Mouse (Mus musculus) embryonic facial prominence, embryonic 15.5 days (tissue): ENCODE results near the gene Ankrd44. TPM values are rescaled to one million over a fixed set of nuclear protein-coding genes. Genes with fewer than 3 reads are reported as not detected.
A peak's percentile ranks its signal among the peaks of the same experiment; 100 is the strongest.

Experiments used
- ATAC-seq: fragments of 200-750 bp; cut with Nextera tagmentation; 2 replicates; pipeline ENCODE4 v1.8.0; 2017; ENCODE audit warnings: low read depth, moderate TSS enrichment; ENCODE audit not compliant: insufficient number of reproducible peaks, low FRiP score, low TSS enrichment
- H3K27ac ChIP-seq: fragments of 300-500 bp; sonication (generic); replicated peaks from 2 replicates; pipeline ENCODE4 v1.5.1; 2015; ENCODE audit warnings: mild to moderate bottlenecking, inconsistent platforms
- H3K27me3 ChIP-seq: fragments of 300-500 bp; sonication (generic); 2 replicates; pipeline ENCODE4 v1.6.1; 2015; ENCODE audit warnings: inconsistent platforms
- H3K36me3 ChIP-seq: fragments of 300-500 bp; sonication (generic); 2 replicates; pipeline ENCODE4 v1.6.1; 2015; ENCODE audit warnings: mild to moderate bottlenecking, inconsistent platforms
- H3K4me1 ChIP-seq: fragments of 300-500 bp; sonication (generic); 2 replicates; pipeline ENCODE4 v1.6.1; 2015; ENCODE audit warnings: inconsistent platforms
- H3K4me2 ChIP-seq: fragments of 300-500 bp; sonication (generic); replicated peaks from 2 replicates; pipeline ENCODE4 v1.6.1; 2015; ENCODE audit warnings: mild to moderate bottlenecking, inconsistent platforms
- H3K4me3 ChIP-seq: fragments of 300-500 bp; sonication (generic); replicated peaks from 2 replicates; pipeline ENCODE4 v1.5.1; 2015; ENCODE audit warnings: mild to moderate bottlenecking, inconsistent platforms
- H3K9ac ChIP-seq: fragments of 300-500 bp; sonication (generic); 2 replicates; pipeline ENCODE4 v1.6.1; 2015; ENCODE audit warnings: inconsistent platforms
- H3K9me3 ChIP-seq: fragments of 300-500 bp; sonication (generic); replicated peaks from 2 replicates; pipeline ENCODE4 v1.6.1; 2016; ENCODE audit warnings: inconsistent platforms
- WGBS: fragments of 180-500 bp; shearing (Covaris S2); methylation state at CpG from one replicate; pipeline ENCODE4 v1.1.7; 2015; 5-methylcytosine and 5-hydroxymethylcytosine counted together
- polyA plus RNA-seq: library from polyadenylated mRNA; unstranded; fragments of >200 nt; fragmentation: Nextera tagmentation; extraction: Ambion mirVana; gene quantifications from 2 replicates; pipeline ENCODE4 v1.2.1, GENCODE M21; 2015

Gene Ankrd44
- polyA plus RNA-seq, 1 experiment from 2014 or later: 22.9 TPM

GRCm38 (mm10) chr1:54920132-54920531 is 6.1 kb downstream of the Ankrd44 start:
- Histone ChIP-seq H3K27me3 (no peaks in the 10 kb centered on the region), H3K4me2 (no peak overlapping the region), H3K36me3 (no peaks in the 10 kb centered on the region), H3K9me3 (no peaks in the 10 kb centered on the region), H3K4me1 (peaks cover 41% of the 10 kb centered on the region), H3K4me3 (no peak overlapping the region), H3K27ac (no peak overlapping the region), H3K9ac (no peak overlapping the region)
- 89% methylated on average over 4 of the region's 4 CpGs for WGBS
- ATAC-seq: no peak

DNA sequence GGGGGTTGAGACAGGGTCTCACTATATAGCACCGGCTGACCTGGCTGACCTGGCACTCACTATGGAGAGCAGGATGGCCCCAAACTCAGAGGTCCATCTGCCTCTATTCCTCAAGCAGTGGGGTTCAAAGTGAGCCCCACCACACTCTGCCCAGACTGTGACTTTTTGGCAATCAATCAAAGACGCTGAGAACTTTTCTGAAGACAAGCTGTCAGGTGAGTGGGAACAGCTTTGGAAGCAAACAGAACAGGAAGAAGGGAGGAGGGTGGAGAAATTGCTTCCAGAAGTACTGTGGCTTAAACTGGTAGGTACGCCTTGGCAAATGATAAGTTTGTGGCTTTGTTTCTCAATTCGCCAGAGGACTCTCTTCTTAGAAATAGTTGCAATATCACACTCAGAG is 9.7 kb downstream of the Ankrd44 start:
- H3K4me3 ChIP-seq: no peak overlapping the region
- no peaks in the 10 kb centered on the region for H3K36me3 ChIP-seq
- ATAC-seq: 0 out of 2 replicates have a peak, but pooled peaks have one; percentile 51
- H3K27ac ChIP-seq: no peak overlapping the region
- H3K9ac ChIP-seq: no peak overlapping the region
- 46% methylated on average over 4 of the region's 4 CpGs for WGBS
- H3K27me3 ChIP-seq: no peaks in the 10 kb centered on the region
- peaks cover 34% of the 10 kb centered on the region for H3K4me1 ChIP-seq
- no peak overlapping the region for H3K4me2 ChIP-seq
- no peaks in the 10 kb centered on the region for H3K9me3 ChIP-seq

DNA sequence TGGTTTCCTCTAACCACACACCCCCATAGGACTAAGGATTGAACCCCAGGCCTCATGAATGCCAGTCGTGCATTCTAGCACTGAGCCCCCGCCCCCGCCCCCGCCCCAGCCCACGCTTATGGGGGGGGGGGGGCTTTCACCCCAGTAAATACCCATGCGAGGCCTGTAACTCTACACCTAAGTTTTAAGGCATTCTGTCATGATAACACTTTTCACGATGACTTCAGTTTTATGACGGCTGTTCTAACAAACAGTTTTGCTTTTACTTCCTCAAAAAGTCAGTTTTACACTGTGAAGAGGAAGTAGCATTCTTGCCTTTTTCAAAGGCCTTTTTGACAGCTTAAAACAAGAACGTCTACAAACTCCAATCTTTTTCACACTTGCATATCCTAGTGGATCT is 11.8 kb downstream of the Ankrd44 start:
- H3K4me1 ChIP-seq: peaks cover 49% of the 10 kb centered on the region
- no peak overlapping the region for H3K9ac ChIP-seq
- WGBS: 10% methylated on average over 9 of the region's 9 CpGs
- H3K36me3 ChIP-seq: no peaks in the 10 kb centered on the region
- H3K4me2 ChIP-seq: no peak overlapping the region
- H3K27ac ChIP-seq: peak overlapping the region; percentile 65; the same call in 1 of the 2 replicates
- H3K4me3 ChIP-seq: no peak overlapping the region
- ATAC-seq: no peak
- H3K9me3 ChIP-seq: no peaks in the 10 kb centered on the region
- no peaks in the 10 kb centered on the region for H3K27me3 ChIP-seq

DNA sequence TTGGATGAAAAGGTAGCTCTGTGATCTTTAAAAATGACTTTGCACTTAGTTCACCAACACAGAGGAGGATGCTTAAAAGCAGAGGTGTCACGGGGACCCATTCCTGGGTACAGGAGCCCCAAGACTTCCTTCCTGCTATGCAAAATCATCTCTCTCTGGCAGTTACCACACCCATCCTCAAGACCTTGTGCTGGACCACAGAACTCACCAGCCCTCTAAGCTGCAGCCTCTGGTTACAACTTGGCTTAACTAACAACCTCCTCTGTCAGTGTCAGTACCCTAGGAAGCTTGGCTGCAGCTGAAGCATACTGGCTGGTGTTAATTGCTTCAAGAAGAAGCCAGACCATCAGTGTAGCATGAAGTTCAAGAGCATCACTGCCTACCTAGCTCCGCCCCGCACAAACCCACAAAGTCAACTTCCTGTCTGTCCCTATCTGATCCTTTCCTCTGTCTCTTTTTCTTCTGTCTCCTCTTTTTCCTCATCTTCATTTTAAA is 12.8 kb downstream of the Ankrd44 start:
- Histone ChIP-seq H3K27me3 (no peaks in the 10 kb centered on the region), H3K4me3 (no peak overlapping the region), H3K4me2 (no peak overlapping the region), H3K27ac (peak overlapping the region; percentile 25; the same call in 1 of the 2 replicates), H3K4me1 (peaks cover 56% of the 10 kb centered on the region), H3K36me3 (no peaks in the 10 kb centered on the region), H3K9me3 (no peaks in the 10 kb centered on the region), H3K9ac (no peak overlapping the region)
- 62% methylated on average over 3 of the region's 3 CpGs for WGBS
- no peak for ATAC-seq

DNA sequence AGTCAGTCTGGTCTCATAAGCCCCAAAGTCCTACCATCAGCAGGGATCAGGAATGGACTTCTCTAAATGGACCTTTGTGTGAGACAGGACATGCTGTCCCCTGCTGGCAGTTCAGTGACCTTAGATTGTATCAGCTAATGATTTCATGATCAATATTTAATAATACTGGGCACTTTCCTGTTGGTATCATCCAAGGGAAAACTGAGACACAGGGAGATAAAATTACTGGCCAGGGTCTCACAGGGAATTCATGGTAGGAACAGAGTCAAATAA is 13.2 kb downstream of the Ankrd44 start:
- Histone ChIP-seq H3K9ac (no peak overlapping the region), H3K36me3 (no peaks in the 10 kb centered on the region), H3K9me3 (no peaks in the 10 kb centered on the region), H3K4me3 (no peak overlapping the region), H3K27me3 (no peaks in the 10 kb centered on the region), H3K4me1 (peaks cover 56% of the 10 kb centered on the region), H3K4me2 (no peak overlapping the region), H3K27ac (peak overlapping the region; percentile 34; the same call in 1 of the 2 replicates)
- no peak for ATAC-seq

DNA sequence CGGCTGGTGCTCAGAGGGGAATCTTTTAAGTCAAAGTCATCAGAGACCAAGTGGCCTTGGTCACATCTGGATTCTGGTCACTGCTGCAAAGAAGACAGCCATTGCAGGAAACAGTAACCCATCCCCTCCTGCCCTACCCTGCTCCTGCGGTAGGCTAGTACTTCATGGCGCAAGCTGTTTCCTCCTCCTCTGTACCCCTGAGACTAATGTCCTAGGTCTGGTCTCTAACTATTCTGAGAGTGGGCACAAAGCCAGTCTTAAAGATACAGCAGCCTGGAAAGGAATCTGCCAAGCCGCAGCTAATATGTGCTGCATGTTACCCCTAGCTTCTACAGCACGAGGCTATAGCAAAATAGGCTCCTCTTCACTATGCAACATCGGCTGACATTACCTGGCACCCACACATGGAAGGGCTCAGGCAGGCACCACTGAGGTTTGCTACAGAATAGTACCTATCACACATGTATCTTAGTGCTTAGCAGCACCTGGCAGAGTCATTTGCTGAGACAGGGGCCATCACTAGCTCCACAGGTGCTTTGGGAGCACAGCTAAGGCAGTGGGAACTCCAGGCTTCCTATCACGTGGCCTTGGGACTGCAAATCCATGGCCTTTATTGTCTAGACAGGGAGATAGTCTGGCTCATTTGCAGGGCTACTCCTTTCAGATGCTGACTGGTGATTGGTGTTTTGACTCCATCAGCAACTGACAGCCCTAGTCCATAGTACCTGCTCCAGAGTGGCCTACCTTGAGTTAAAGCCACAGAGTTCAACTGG is 13.7 kb downstream of the Ankrd44 start:
- 31% methylated on average over 7 of the region's 7 CpGs for WGBS
- Histone ChIP-seq H3K9me3 (no peaks in the 10 kb centered on the region), H3K4me1 (peaks cover 61% of the 10 kb centered on the region), H3K9ac (no peak overlapping the region), H3K36me3 (no peaks in the 10 kb centered on the region), H3K4me2 (no peak overlapping the region), H3K4me3 (no peak overlapping the region), H3K27me3 (no peaks in the 10 kb centered on the region), H3K27ac (peak overlapping the region; percentile 34; the same call in 1 of the 2 replicates)
- 0 out of 2 replicates have a peak, but pooled peaks have one; percentile 49 for ATAC-seq

DNA sequence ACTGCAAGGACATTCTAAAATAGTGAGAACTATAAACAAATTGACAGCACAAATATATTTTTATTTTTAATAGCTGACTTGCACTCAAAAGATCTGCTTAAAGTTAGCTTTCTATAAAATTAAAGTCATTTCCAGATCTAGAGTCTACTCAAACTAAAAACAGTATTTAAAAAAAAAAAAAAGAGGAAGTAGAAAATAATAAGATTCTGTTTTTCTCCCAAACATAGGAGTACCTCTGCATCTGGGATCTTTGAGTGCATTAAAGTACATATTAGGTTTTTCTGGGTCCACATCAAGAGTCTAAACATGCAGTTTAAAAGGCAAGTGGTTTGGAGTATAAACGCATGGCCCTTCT is 15.0 kb downstream of the Ankrd44 start:
- Histone ChIP-seq H3K9ac (no peak overlapping the region), H3K27me3 (no peaks in the 10 kb centered on the region), H3K9me3 (no peaks in the 10 kb centered on the region), H3K4me2 (no peak overlapping the region), H3K36me3 (no peaks in the 10 kb centered on the region), H3K4me1 (peaks cover 69% of the 10 kb centered on the region), H3K4me3 (no peak overlapping the region), H3K27ac (peak overlapping the region; percentile 17; the same call in 1 of the 2 replicates)
- no peak for ATAC-seq
- WGBS: 89% methylated on average over 1 of the region's 1 CpGs

GRCm38 (mm10) chr1:54910489-54911255 is 15.5 kb downstream of the Ankrd44 start:
- no peak overlapping the region for H3K27ac ChIP-seq
- no peaks in the 10 kb centered on the region for H3K36me3 ChIP-seq
- no peaks in the 10 kb centered on the region for H3K9me3 ChIP-seq
- peaks cover 69% of the 10 kb centered on the region for H3K4me1 ChIP-seq
- WGBS: 69% methylated on average over 5 of the region's 5 CpGs
- H3K4me3 ChIP-seq: no peak overlapping the region
- no peak for ATAC-seq
- no peak overlapping the region for H3K4me2 ChIP-seq
- no peak overlapping the region for H3K9ac ChIP-seq
- no peaks in the 10 kb centered on the region for H3K27me3 ChIP-seq

DNA sequence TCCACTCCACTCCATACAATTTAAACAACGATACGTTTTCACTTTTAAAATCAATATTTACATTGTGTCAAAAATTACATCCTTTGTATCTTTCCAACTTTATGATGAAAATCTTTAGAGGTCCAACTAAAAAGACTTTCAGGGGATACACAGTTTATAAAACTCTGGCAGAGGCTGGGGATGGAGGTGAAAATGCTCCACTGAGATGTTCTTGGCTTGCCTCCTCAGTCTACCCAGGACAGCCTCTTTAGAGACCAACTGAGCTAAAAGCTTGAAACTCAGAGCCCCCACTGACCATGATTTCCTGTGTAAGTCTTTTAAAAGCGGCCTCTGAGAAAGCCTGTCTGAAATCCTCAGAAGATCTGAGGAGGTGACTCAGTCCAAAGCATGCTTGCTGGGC is 17.4 kb downstream of the Ankrd44 start:
- WGBS: 52% methylated on average over 3 of the region's 3 CpGs
- 0 out of 2 replicates have a peak overlapping the region, but pooled peaks have one; percentile 7 for H3K27ac ChIP-seq

DNA sequence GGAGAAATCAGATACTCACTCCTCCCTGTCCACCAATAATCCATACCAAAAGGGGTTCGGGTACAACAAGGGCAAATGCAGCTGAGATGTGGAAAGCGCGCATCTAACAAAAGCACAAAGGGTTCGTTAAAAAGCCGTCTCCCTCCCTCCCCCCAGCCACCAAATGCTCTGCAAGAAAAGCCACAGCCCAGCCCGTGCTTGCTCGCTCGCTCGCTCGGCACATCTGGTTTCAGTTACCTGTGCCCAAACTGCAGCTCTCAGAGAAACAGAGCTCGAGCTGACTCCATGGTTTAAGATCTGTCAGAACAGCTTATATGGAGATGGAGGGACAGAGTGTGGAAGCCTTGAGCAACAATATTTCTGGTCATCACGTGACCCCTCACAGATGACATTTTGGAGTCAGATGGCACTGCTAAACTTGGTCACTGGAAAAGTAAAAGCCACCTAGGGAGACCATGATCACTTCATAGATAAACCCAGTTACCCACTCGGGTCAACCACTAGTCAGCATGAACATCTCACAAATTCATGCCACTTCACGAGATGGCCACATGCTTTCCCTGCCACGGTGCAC is 19.0 kb downstream of the Ankrd44 start:
- peak overlapping the region; percentile 88 for H3K27ac ChIP-seq
- peak overlapping the region; percentile 44 for H3K4me2 ChIP-seq
- H3K4me3 ChIP-seq: peak overlapping the region; percentile 19
- H3K27me3 ChIP-seq: no peaks in the 10 kb centered on the region
- peak; percentile 84 for ATAC-seq
- H3K36me3 ChIP-seq: no peaks in the 10 kb centered on the region
- H3K9me3 ChIP-seq: no peaks in the 10 kb centered on the region
- H3K9ac ChIP-seq: no peak overlapping the region
- 14% methylated on average over 15 of the region's 15 CpGs for WGBS
- H3K4me1 ChIP-seq: peaks cover 51% of the 10 kb centered on the region

More for the DNA sequence above, 17.4 kb downstream of the Ankrd44 start:
- no peak overlapping the region for H3K4me3 ChIP-seq
- no peaks in the 10 kb centered on the region for H3K9me3 ChIP-seq
- ATAC-seq: no peak
- no peak overlapping the region for H3K4me2 ChIP-seq
- H3K27me3 ChIP-seq: no peaks in the 10 kb centered on the region
- H3K36me3 ChIP-seq: no peaks in the 10 kb centered on the region
- H3K9ac ChIP-seq: no peak overlapping the region
- H3K4me1 ChIP-seq: peaks cover 65% of the 10 kb centered on the region

GRCm38 (mm10) chr1:54906322-54906721 is 19.9 kb downstream of the Ankrd44 start:
- 48% methylated on average over 8 of the region's 8 CpGs for WGBS
- Histone ChIP-seq H3K4me1 (peaks cover 44% of the 10 kb centered on the region), H3K27ac (peak overlapping the region; percentile 88), H3K36me3 (no peaks in the 10 kb centered on the region), H3K9ac (no peak overlapping the region), H3K27me3 (no peaks in the 10 kb centered on the region), H3K4me3 (peak overlapping the region; percentile 19; the same call in 1 of the 2 replicates), H3K4me2 (peak overlapping the region; percentile 44), H3K9me3 (no peaks in the 10 kb centered on the region)
- ATAC-seq: no peak
